Mouse (Mus musculus): ENCODE results near the gene Cenps.

DNA sequence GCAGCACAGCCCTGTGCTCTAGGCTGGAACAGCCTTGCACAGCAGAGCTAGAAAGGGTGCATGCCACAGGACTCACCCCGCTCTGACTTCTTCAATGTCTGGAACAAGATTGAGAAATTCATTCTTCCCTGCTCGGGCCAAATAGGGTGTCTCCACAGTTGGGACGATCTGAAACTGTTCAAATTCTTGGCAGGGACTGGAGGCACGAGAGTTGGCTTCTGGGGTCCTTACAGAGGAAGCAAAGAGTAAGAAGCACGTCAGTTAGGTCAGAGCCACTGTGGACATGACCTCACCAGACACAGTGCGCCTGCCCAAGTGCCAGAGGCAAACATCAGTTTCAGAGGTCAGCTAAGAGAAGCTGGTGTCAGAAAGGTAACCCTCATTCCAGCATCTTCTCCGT lies 44.8 kb upstream of the Cenps start:
- TF ChIP-seq CTCF (IDR thresholded peaks at IDR 0.05), result no peak
- no peak for TF ChIP-seq POLR2A (IDR thresholded peaks at IDR 0.05; ENCODE audit: insufficient read depth, low read depth, low read length)
